Mouse (Mus musculus) heart, adult 2 months (tissue): ENCODE measurements around the gene Slc6a1. TPM values are rescaled to one million over a fixed set of nuclear protein-coding genes. Genes with fewer than 3 reads are reported as not detected.

ENCODE experiments used
- DNase-seq, 2 experiments: peaks; one replicate each; pipeline ENCODE4 v3.0.0; 2021
- H3K27ac ChIP-seq: fragments of 200-600 bp; 2 replicates; pipeline ENCODE4 v1.8.1; 2022
- H3K27me3 ChIP-seq: fragments of 200-500 bp; 2 replicates; pipeline ENCODE4 v1.6.1; 2012; ENCODE audit warnings: mild to moderate bottlenecking, low read length, inconsistent platforms, mixed read lengths; ENCODE audit not compliant: control insufficient read depth, insufficient read depth
- H3K36me3 ChIP-seq: fragments of 200-500 bp; 2 replicates; pipeline ENCODE4 v1.6.1; 2012; ENCODE audit warnings: low read length, inconsistent platforms; ENCODE audit not compliant: control insufficient read depth, insufficient read depth
- H3K4me1 ChIP-seq: fragments of 200-500 bp; 2 replicates; pipeline ENCODE4 v1.6.1; 2011; ENCODE audit warnings: low read length; ENCODE audit not compliant: control insufficient read depth, insufficient read depth
- H3K4me3 ChIP-seq: fragments of 200-600 bp; 2 replicates; pipeline ENCODE4 v1.8.1; 2022
- H3K79me2 ChIP-seq: fragments of 200-500 bp; replicated peaks from 2 replicates; pipeline ENCODE4 v1.6.1; 2012; ENCODE audit warnings: mild to moderate bottlenecking, inconsistent platforms, low read length, moderate library complexity, mixed read lengths; ENCODE audit not compliant: control insufficient read depth, insufficient read depth
- H3K9ac ChIP-seq: fragments of 200-500 bp; 2 replicates; pipeline ENCODE4 v1.6.1; 2012; ENCODE audit warnings: low read depth, mild to moderate bottlenecking, control low read depth, inconsistent platforms, low read length, mixed read lengths
- CTCF ChIP-seq: fragments of 200-600 bp; IDR thresholded peaks from 2 replicates; pipeline ENCODE4 v1.8.1; 2022; ENCODE audit warnings: antibody characterized with exemption, mild to moderate bottlenecking, moderate library complexity
- EP300 ChIP-seq: fragments of 200-500 bp; IDR thresholded peaks from 2 replicates; pipeline ENCODE4 v1.6.1; 2011; ENCODE audit warnings: low read depth, low read length, control low read depth; ENCODE audit not compliant: insufficient read depth
- POLR2A ChIP-seq: fragments of 200-500 bp; IDR thresholded peaks from 2 replicates; pipeline ENCODE4 v1.6.1; 2011; ENCODE audit warnings: mild to moderate bottlenecking, low read depth, low read length, control low read depth; ENCODE audit not compliant: insufficient read depth
- WGBS: fragments of 180-500 bp; shearing (Covaris S2); methylation state at CpG from one replicate; pipeline ENCODE4 v1.1.7; 2018; 5-methylcytosine and 5-hydroxymethylcytosine counted together
- intact Hi-C: fragments of 180-260 bp; cut with DNase I; formaldehyde crosslinking; loops from one replicate; pipeline ENCODE4 v1.15.1; 2025
- polyA plus RNA-seq: library from polyadenylated mRNA; depleted of rRNA; stranded (reverse); fragments of >200 nt; gene quantifications from 2 replicates; pipeline ENCODE4 v1.2.3, GENCODE M21; 2012
- total RNA-seq, 2 experiments: library from RNA; stranded (reverse); gene quantifications; 2 replicates each; pipeline ENCODE4 v1.2.3; 2021

The Slc6a1 gene
- total and polyA plus RNA-seq, 3 experiments = 0.08 to 0.32 (median 0.21) TPM

GRCm38 (mm10) chr6:114291396-114291795, 9.0 kb downstream of the Slc6a1 start:
- H3K4me1 ChIP-seq = no peaks in the 10 kb centered on the region
- TF ChIP-seq POLR2A = no peak
- TF ChIP-seq CTCF = no peak
- no peak for TF ChIP-seq EP300
- no peaks in the 10 kb centered on the region for H3K36me3 ChIP-seq
- no peaks in the 10 kb centered on the region for H3K27me3 ChIP-seq
- no peaks in the 10 kb centered on the region for H3K79me2 ChIP-seq
- H3K4me3 ChIP-seq = no peak overlapping the region
- no peak for DNase-seq
- no peak overlapping the region for H3K27ac ChIP-seq
- no peak overlapping the region for H3K9ac ChIP-seq
- 41% methylated on average over 5 of the region's 5 CpGs for WGBS
- intact Hi-C loops = no loop called here

DNA sequence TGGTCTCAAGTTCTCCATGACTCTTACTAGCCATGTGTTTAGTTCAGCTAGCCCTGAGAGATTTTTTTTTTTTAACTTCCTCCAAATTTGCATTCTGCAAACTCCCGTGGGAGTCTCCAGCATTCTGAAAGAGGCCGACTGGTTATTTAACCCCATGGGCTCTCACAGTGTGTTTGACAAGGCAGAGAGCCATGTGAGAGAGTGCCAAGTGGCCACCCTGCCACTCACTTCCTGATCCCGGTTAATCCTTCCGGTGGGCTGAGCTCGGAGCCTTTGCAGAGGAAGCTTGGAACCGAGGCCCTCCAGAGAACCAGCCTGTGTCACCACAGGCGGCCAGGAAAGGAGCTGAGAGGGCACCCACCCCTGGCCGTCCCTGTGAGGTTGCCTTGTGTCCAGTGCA, 11.1 kb downstream of the Slc6a1 start:
- no peak for DNase-seq
- WGBS = 33% methylated on average over 8 of the region's 8 CpGs
- H3K9ac ChIP-seq = no peak overlapping the region
- H3K27me3 ChIP-seq = no peaks in the 10 kb centered on the region
- intact Hi-C loops = no loop called here
- no peak overlapping the region for H3K4me3 ChIP-seq
- no peak overlapping the region for H3K27ac ChIP-seq
- TF ChIP-seq POLR2A (no peak), EP300 (no peak), CTCF (no peak)
- H3K79me2 ChIP-seq = no peaks in the 10 kb centered on the region
- H3K36me3 ChIP-seq = no peaks in the 10 kb centered on the region
- no peaks in the 10 kb centered on the region for H3K4me1 ChIP-seq

GRCm38 (mm10) chr6:114295086-114295485, 12.7 kb downstream of the Slc6a1 start:
- TF ChIP-seq EP300 = no peak
- no peak for TF ChIP-seq POLR2A
- TF ChIP-seq CTCF = no peak
- no peak overlapping the region for H3K27ac ChIP-seq
- WGBS = 91% methylated on average over 4 of the region's 4 CpGs

DNA sequence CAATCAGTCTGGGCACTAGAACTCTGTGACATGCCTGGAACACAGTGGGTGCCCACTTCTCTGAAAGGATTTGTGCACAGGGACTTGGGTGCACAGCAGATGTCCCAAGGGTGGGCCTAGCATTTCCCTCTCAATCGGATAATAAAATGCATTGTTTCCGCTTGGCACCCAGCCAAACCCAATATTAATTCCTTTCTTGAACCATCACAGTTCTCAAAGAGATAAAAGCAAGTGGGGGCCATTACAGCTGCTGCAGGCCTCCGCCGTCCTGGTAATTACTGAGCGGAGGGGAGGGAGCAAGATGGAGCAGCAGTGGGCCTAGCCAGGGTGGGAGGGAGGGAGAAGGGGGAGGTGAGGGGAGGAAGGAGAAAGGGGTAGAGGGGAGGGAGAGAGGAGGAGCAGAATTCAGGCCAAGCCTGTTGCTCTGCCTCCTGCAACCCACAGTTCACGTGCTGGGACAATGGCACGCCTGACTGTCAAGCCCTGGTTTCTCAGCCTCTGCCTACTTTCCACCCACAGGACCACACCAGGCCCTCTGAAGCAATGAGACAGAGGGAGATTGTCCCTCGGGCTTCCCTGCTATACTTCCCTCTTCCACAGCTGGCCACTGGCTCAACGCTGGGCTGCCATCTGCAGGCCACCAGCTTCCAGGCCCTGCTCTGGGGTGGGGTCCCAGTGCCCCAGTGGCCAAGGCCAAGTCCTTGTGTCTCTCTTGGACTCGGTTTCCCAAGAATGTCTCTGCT, 15.0 kb downstream of the Slc6a1 start:
- H3K9ac ChIP-seq = no peak overlapping the region
- DNase-seq = no peak
- no peak overlapping the region for H3K4me3 ChIP-seq
- WGBS = 49% methylated on average over 10 of the region's 10 CpGs
- H3K27me3 ChIP-seq = no peaks in the 10 kb centered on the region
- H3K36me3 ChIP-seq = no peaks in the 10 kb centered on the region
- H3K4me1 ChIP-seq = no peaks in the 10 kb centered on the region
- H3K27ac ChIP-seq = no peak overlapping the region
- TF ChIP-seq CTCF (no peak), EP300 (no peak), POLR2A (no peak)
- intact Hi-C loops = no loop called here
- H3K79me2 ChIP-seq = no peaks in the 10 kb centered on the region

More at GRCm38 (mm10) chr6:114295086-114295485, 12.7 kb downstream of the Slc6a1 start:
- H3K4me1 ChIP-seq = no peaks in the 10 kb centered on the region
- H3K36me3 ChIP-seq = no peaks in the 10 kb centered on the region
- DNase-seq = no peak
- no peaks in the 10 kb centered on the region for H3K27me3 ChIP-seq
- intact Hi-C loops = no loop called here
- H3K79me2 ChIP-seq = no peaks in the 10 kb centered on the region
- H3K4me3 ChIP-seq = no peak overlapping the region
- H3K9ac ChIP-seq = no peak overlapping the region

- H3K36me3 ChIP-seq = no peaks in the 10 kb centered on the region
- DNase-seq = no peak
- no peak overlapping the region for H3K4me3 ChIP-seq
- intact Hi-C loops = no loop called here
- no peaks in the 10 kb centered on the region for H3K79me2 ChIP-seq
- H3K9ac ChIP-seq = no peak overlapping the region
- 84% methylated on average over 5 of the region's 5 CpGs for WGBS
- no peak overlapping the region for H3K27ac ChIP-seq
- H3K4me1 ChIP-seq = no peaks in the 10 kb centered on the region
- H3K27me3 ChIP-seq = no peaks in the 10 kb centered on the region
- TF ChIP-seq CTCF (no peak), POLR2A (no peak), EP300 (no peak)
These were observed 17.3 kb downstream of the Slc6a1 start for GRCm38 (mm10) chr6:114299699-114300098.

GRCm38 (mm10) chr6:114300737-114301136, 18.3 kb downstream of the Slc6a1 start:
- no peaks in the 10 kb centered on the region for H3K36me3 ChIP-seq
- no peaks in the 10 kb centered on the region for H3K4me1 ChIP-seq
- intact Hi-C loops = no loop called here
- no peaks in the 10 kb centered on the region for H3K27me3 ChIP-seq
- no peak overlapping the region for H3K4me3 ChIP-seq
- H3K9ac ChIP-seq = no peak overlapping the region
- TF ChIP-seq EP300 = no peak
- no peak for TF ChIP-seq CTCF
- no peak for TF ChIP-seq POLR2A
- DNase-seq = no peak
- WGBS = 81% methylated on average over 11 of the region's 11 CpGs
- no peaks in the 10 kb centered on the region for H3K79me2 ChIP-seq
- no peak overlapping the region for H3K27ac ChIP-seq
